Mouse (Mus musculus) T-cell, adult 2 months (primary cell): ENCODE measurements around the gene Csrnp3.

ENCODE experiments used
- DNase-seq: peaks from one replicate; pipeline ENCODE4 v3.0.0; 2022; ENCODE audit warnings: low spot score

Gene Csrnp3

DNA sequence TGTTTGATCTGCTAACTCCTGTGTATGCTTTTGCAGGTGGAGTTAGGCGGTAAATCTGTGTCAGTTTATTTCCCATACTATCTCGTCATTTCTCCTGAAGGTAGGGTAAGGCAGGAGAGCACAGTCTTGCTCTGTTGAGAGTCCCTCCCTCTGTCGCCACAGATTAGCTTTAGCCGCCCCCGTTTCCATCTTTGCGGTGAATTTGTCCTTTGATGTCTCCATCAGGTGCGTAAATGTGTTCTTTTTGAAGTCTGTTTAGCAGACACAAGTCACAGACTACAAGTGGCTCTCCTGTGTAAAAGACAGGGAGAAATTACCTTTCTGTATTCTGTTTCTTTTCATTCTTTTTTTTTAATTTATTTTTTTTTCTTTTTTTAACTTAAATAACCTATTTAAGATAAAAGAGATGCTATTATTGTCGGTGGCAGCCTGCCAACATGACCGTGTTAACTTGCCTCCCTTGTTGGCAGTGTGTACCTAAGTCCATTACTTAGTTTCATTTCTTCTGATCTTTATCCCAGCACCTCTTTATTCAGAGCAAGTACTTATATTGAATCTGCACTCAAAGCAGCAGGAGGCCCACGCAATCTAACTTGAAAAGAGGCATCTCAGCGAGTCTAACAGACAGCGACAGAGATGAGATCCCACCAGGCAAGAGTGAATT is 25.5 kb downstream of the Csrnp3 start:
- no peak for DNase-seq

DNA sequence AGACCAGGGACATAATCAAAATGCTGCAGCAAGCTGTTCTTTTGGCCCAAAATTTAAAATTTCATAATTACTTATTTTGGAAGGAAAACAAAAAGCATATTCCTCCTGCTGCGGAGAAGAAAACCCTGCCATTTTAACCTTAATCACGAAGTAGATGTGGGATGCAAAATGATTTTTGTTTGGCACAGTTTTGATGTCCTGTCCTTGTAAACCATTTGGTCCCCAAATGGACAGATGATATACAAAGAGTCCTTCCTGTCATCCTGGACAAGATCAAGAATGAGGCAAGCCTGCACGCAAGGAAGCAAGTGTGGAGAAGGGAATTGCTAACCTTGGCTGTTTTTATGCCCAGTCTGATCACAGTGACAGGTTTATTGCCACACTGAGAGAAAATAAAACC is 46.0 kb downstream of the Csrnp3 start:
- no peak for DNase-seq

DNA sequence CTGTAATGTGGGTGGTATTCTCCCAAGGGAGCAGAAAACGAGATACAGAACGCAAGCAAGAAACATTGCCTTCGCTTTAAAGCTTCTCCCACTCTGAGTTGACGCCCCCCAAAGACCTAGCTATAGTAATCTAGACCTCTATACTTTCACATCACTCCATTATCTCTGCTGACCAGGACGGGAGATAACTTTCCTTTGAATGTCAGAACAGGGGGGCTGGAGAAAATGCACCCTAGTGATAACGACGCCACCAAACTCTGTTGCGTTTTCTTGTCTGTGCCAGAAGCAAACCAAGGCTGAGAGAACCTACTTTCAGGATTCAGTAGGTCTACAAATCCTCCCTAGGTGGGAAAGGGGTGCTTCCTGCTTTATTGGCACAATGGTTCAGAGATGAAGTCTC is 47.7 kb downstream of the Csrnp3 start:
- DNase-seq: no peak

DNA sequence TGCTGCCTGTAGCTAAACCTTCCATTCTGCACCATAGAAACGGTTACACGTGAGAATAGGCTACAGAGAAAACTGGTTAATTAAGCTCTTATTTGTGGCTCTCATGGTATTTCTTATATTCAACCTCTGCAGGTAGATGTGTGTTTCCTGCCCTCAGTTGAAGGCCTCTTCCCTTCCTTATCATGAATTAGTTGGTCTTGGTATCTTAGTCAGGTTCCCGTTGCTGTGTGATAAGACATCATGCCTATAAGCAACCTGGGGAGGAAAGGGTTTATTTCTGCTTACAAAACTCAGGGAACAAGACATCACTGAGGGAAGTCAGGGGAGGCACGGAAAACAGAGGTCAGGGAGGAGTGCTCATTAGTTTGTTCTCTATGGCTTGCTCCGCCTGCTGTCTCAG is 48.7 kb downstream of the Csrnp3 start:
- no peak for DNase-seq

DNA sequence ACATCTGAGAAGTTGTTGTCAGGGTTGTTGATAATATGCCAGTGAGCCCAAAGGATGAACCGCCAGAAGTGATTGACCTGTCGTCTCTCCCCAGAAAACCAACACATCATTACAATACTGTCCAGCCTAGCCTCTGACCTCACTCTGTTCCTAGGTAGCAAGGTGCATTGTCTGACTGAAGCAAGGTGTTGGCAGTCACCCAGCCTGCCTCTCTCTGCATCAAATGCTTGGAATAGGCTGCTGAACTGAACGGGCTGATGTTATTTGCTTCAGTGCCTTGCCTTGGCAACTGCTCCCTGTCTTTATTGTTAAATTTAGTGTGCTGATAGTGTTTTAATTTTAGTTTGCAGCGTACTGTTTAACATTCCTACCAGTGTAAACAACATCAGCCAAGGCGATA is 51.0 kb downstream of the Csrnp3 start:
- no peak for DNase-seq

DNA sequence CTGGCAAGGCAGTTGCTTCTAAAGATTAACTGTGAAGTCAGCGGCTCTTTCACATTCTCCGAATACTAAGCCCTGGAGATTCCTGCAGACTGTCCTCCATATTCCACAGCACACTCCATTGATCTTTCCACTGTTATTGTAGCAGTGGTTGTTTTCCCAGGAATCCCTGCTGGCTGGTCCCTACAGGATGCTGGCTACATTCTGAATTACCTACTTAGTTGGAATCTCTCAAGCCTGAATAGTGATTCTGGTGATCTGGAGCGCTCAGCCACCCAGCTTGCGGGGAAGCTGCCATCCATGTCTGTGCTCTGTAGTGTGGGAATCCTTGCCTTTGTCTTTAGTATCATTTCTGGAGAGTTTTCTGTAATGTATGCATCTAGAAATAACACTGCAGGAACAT is 51.5 kb downstream of the Csrnp3 start:
- DNase-seq: no peak

DNA sequence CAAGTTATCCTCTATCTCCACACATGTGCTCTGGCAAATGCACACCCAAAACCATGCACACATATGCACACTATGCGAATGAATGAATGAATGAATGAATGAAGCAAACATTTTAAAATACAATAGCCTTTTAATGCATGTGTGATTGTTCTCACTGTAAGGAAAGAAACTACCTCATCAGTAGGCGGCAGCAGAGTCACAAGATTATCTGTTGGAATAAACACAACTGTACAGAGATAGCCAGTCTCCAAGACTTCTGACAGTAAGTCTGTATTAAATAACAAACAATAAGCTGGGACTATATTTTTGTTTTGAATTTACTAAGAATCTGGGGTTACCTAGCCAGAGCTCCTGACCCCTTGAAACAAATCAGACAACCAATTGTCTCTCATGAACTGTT is 53.9 kb downstream of the Csrnp3 start:
- no peak for DNase-seq

DNA sequence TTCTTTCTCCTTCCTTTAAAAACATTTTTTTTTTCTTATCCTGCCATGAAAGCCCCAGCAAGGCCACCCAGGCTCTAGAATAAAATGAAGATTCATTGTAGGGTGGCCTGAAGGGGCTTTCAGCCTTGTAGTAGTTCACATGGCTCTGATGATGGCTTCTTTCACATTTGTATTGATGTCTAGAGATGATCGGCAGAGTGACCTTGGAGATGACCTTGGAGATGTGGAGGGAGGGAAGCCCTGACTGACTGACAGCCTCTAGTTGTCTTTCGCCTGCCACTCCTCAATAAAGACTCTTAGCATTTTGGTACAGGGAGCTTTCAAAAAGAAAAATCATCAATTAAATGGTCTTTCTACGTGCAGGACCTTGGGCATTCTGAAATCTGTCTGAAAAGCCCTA is 63.0 kb downstream of the Csrnp3 start:
- DNase-seq: no peak

DNA sequence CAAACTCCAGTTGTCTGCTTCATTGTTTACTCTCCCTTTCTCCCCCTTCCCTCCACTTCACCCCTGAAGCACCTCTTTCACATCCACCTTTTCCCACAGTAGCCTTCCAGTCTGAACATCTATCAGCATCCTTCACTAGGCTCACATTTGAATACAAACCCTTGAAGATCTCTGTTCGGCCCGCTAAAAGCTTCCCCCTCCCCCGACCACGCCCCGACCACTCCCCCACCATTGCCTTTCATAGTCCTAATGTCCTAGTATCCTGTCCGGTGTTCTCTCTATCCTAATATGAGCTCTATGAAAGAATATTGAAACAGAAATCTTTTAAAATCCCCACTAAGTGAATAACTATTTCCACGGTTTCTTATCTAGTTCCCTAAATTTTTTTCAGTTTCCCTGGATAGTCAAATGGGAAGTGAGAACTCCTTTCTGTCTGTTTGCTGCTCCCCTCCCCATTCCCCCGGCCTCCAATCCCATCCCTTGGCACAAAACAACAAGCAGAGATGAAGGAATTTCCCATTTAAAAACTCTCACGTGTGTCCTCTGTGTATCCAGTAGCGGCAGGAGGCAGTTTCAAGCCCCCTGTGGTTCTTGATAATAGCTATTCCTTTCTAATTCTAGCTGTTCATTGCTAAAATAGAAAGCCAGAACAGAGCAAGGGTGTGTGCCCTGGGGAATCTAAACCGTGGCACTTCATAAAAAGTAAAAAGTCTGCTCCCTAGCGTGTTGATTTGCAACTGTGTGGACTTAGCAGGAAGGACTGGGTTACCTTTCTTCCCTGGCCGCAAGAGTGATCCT is 64.4 kb downstream of the Csrnp3 start:
- DNase-seq: no peak

DNA sequence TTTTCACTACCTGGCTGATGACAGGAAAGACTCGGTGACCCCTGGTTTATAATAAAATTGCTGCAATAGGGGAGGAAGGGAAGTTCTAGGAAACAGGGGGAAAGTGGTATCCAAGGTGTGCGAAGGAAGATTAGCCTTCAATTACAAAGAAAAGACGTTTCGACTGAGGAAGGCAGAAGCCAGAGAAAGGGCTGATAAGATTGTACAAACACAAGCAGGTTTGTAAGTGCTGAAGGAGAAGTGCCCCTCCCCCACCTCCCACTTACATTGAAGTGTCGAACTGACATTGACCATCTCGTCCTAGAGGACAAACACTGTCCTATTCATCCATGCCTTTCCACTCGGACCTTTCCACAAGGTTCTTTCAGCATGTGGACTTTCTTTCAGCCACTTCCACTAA is 70.4 kb downstream of the Csrnp3 start:
- DNase-seq: no peak

DNA sequence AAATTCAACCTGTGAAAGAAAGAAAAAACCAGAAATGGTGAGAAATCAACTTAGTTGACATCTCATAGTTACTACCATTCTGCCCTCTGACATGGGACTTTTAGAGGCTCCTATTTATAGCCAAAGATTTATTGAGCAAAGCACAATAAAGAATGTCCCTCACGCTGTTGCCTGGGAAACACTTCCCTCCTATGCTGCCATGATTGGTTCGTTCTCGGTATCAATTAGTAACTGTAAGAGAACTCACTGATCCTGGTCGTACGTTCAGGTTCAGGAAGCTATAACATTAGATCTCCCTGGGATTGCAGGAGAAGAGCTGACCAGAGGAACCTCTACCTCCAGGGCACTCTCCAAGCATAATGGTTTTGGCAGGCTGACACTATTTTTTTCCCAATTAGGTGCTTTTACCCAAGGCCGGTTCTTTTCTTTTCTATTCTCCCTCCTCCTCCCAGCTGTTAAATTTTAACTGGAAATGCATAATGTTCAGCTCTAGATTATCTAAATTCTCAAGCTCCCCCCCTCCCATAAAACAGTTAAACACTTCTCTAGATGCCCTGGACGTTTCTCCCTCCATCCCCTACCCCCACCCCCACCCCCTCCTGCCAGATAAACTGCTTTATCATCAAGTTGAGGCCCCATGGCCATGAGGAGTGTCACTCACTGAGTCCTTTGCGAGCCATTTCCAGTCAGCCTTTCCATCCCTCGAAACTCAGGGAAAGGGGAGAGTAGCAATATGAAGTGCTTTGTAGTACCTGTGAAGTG is 75.3 kb downstream of the Csrnp3 start:
- no peak for DNase-seq

DNA sequence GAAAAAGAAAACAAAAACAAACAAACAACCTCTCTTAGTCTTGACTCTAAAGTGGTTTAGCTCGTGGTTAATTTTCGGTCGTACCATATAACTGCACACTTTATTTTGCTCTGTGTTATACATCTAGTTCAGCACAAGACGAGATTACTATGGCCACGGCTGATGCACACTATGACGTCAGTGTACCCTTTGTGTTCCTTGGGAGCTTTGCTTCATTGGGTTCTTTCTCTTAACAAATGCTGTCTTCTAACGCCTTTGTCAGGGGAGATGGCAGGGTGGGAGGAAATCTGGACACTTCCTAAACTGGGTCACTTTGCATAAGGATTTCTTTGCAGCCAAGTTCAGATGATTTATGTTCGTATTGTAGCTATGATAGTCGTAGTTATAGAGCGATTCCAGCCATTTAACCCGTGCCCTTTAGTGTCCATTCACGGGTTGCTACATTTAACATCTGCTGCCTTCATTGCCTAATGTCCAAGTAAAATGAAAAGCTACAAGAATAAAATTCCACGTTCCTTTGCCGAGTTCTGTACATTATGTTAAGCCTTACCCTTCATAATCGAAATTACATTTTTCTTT is 79.9 kb downstream of the Csrnp3 start:
- no peak for DNase-seq

DNA sequence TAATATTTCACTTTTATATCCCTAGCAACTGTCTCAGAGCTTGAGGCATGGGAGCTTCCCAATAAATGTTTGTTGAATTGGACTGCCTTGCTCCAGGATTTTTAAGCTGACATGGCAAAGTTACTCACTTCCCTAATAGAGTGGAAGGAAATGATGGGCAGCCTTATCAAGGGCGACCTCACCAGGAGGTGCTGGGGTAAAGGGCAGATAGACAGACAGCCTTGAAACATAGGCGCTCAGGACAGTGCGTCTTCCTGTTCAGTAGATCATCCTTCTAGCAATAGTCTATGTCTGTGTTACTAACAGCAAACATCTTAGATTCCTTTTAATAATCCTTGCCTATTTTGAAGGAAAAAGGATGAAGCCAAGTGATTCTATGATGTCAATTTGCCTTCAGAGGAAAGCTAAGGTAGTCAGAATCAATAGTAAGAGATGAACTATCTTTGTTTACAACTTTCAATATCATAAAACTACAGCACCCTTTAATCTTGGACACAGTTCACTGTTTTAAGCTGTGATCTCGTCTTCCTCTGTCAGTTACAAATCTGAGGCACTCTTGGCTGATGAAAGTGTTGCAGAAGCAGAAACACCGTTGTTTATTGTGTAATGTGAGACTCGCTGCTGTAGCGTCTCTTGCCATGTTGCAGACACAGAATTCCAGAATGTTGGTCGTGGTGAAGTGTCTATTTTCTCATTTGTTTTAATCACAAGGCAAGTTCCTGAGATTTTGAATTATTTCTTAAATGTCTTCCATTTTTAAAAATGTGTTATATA is 81.6 kb downstream of the Csrnp3 start:
- no peak for DNase-seq

DNA sequence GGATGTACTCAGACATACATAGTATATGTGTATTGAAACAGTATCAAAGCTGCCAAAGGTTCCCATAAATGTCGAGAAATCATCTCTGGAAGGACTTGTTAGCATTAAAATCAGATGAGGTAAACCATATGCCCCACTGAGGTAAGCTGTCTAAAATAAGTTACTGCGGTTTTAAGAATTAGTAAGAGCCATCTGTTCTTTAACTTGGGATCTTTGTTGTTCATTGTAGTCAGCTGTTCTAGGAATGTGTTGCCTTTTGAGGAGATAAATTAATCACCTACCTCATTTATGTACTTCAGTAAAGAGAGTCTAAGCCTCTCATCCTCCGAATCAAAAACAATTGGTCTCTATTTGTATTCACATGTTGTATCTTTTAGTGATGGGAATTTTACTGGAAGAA is 83.7 kb downstream of the Csrnp3 start:
- no peak for DNase-seq

DNA sequence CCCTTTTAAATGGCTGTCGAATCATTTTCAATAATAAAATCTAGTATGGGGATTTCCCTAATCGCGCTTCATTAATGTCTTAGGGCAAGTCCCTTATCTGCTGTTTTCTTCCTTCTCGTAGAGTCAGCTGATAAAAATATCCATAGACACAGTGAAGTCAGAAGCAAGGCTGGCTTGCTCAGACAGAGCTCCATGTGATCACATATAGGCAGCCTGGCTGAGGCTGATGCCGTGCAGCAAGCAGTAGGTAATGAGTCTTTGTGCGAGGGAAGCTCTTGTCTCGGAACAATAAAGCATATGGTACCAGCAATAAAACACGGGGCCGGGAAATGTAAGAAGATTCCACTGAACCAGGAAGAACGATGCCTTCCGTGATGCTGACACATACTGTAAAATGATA is 84.4 kb downstream of the Csrnp3 start:
- DNase-seq: no peak

DNA sequence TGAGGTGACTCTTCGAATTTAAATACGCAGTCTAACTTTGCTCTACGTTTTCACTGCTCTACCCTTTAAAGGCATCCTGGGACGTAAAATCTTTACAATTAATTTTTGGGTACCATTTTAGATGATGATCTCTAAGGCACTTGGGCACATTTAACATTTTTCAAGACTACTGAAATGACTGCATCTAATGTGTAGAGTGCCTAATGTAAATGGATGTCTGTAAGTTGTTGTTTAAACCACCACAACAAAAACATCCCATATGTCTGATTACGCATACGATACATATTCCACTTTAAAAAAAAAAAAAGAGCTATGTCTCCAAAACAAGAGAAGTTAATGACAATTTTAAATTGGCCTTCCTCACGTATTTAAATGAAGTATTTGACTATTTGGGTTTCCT is 85.7 kb downstream of the Csrnp3 start:
- no peak for DNase-seq

DNA sequence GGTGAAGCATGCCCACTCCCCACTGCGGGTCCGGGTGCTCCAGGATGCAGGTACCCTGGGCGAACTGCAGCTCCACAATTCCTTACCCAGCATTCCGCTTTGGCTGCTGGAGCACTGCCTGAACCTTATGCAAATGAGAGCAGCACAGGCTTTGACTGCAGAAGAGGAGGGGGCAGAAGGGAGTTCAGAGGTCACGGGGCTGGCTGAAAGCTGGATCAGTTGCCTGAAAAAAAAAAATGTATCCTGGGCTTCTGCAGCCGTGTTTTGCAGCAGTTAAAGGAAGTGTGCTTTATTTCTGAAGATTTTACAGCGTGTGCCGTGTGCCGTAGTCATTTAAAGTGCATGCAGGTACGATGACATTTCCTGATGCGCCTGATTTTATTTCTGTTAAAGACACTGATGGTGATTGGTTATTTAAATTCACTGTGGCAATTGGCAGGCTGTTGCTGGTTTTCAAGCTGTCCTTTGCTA is 86.3 kb downstream of the Csrnp3 start:
- DNase-seq: no peak

DNA sequence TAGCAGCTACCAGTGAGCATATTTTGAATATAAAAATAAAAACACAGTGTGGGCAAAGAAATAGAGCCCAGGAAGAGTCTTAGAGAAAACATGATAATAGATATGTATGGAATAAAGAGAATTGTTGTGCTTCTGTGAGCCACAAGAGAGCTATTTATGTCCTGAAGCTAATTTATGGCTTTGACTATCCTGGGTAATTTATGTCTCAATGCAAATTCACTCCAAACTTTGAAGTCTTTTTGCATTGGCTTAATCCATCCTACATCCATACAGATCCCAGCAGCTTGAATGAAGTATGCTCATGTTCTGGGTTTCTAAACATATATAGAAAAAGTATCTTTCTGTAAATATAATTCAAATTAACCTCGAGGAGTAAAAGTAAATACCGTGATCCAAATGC is 88.5 kb downstream of the Csrnp3 start:
- no peak for DNase-seq

DNA sequence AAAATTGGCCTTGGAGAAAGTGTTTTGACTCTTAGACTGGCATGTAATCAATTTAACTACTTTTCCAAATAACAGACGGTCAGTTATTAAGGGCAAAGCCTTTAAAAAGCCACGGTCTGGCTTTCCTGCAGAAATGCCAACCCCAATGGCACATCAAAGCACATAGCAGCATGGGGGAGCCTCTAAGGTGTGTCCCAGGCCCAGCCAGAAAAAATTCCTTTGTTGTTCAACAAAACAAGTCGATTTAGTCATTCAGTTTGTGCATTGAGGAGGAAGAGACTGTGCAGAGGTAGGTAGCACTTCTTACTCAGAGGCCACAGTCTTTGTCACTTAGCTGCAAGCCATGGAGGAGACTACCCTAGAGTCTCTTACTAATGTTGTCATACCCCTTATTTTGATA is 93.3 kb downstream of the Csrnp3 start:
- DNase-seq: no peak

DNA sequence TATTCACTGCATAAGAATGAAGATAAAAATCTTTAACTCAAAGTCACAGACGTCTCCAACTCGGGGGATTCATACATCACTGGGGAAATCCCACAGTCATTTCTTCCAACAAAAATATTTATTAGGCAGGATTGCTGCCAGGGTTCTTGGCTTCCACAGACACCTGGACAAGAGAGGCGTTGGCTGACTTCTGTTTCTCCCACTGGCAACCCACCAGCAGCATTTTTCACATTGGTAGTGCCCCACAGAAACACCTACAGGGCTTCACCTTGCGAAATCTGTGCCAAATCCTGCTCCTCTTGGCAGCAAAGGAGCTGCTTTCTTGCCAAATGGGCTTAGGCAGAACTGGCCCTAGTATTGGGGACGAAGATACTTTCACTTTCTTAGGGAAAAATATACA is 94.8 kb downstream of the Csrnp3 start:
- no peak for DNase-seq

DNA sequence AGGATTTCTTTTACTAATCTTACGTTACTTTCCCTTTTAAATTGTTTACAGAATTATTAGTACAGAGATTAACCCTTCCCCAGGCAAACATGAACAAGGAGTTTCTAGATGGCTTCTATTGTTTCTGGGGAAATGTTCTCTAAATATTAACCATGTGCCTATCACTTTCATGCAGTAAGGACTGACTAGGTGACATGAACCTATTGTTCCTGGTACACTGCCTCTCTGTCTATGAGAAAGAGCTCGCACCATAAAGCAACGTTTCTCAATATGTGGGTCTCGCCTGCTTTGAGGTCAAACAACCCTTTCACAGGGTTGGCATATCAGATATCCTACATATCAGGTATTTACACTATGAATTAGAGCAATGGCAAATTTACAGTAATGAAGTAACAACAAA is 96.8 kb downstream of the Csrnp3 start:
- DNase-seq: no peak

DNA sequence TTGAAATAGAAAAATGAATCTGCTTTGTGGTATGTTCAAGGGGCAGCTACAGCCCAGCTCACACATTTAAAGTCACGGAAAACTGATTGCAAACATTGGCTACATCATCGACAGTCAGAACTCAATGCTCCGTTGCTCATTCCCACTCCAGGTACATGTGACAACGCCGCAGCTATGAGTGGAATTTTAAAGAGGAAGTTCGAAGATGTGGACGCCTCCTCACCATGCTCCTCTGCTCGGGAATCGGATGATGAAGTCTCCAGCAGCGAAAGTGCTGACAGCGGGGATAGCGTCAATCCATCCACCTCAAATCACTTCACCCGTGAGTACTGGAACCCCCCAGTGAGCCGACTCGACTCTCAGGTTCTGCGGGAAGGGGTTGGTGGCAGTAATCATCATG is 103.2 kb downstream of the Csrnp3 start:
- DNase-seq: no peak
